Mouse (Mus musculus) lung, embryonic 16.5 days (tissue): Measurements from ENCODE around the gene Rab24. TPM values are rescaled to one million over a fixed set of nuclear protein-coding genes. Genes with fewer than 3 reads are reported as not detected.

Experiments
- ATAC-seq: fragments of 200-750 bp; cut with Nextera tagmentation; 2 replicates; pipeline ENCODE4 v1.8.0; 2017; ENCODE audit warnings: low read depth, mild to moderate bottlenecking, moderate library complexity
- H3K27ac ChIP-seq: fragments of 300-500 bp; sonication (generic); 2 replicates; pipeline ENCODE4 v1.5.1; 2014; ENCODE audit warnings: mild to moderate bottlenecking, control low read depth, low read length
- H3K27me3 ChIP-seq: fragments of 300-500 bp; sonication (generic); 2 replicates; pipeline ENCODE4 v1.6.1; 2014; ENCODE audit warnings: low read depth, low read length, mixed read lengths; ENCODE audit not compliant: control insufficient read depth, insufficient read depth
- H3K36me3 ChIP-seq: fragments of 300-500 bp; sonication (generic); 2 replicates; pipeline ENCODE4 v1.6.1; 2014; ENCODE audit warnings: low read length; ENCODE audit not compliant: control insufficient read depth, insufficient read depth
- H3K4me1 ChIP-seq: fragments of 300-500 bp; sonication (generic); replicated peaks from 2 replicates; pipeline ENCODE4 v1.6.1; 2014; ENCODE audit warnings: low read length, mixed read lengths; ENCODE audit not compliant: control insufficient read depth, insufficient read depth
- H3K4me2 ChIP-seq: fragments of 300-500 bp; sonication (generic); 2 replicates; pipeline ENCODE4 v1.6.1; 2014; ENCODE audit warnings: low read depth, low read length, control low read depth
- H3K4me3 ChIP-seq: fragments of 300-500 bp; sonication (generic); 2 replicates; pipeline ENCODE4 v1.5.1; 2014; ENCODE audit warnings: mild to moderate bottlenecking, low read length, control low read depth
- H3K9ac ChIP-seq: fragments of 300-500 bp; sonication (generic); 2 replicates; pipeline ENCODE4 v1.6.1; 2014; ENCODE audit warnings: low read length, control low read depth
- H3K9me3 ChIP-seq: fragments of 300-500 bp; sonication (generic); 2 replicates; pipeline ENCODE4 v1.6.1; 2016; ENCODE audit warnings: low read length; ENCODE audit not compliant: control insufficient read depth
- WGBS: fragments of 180-500 bp; shearing (Covaris S2); extraction: QIAGEN DNeasy Blood & Tissue Kit; methylation state at CpG from one replicate; pipeline ENCODE4 v1.1.7; 2014; 5-methylcytosine and 5-hydroxymethylcytosine counted together
- polyA plus RNA-seq: library from polyadenylated mRNA; unstranded; fragments of >200 nt; fragmentation: Nextera tagmentation; extraction: Ambion mirVana; gene quantifications from 2 replicates; pipeline ENCODE4 v1.2.1, GENCODE M21; 2015

Gene Rab24
- polyA plus RNA-seq, 1 experiment from 2014 or later, result 76.9 TPM

DNA sequence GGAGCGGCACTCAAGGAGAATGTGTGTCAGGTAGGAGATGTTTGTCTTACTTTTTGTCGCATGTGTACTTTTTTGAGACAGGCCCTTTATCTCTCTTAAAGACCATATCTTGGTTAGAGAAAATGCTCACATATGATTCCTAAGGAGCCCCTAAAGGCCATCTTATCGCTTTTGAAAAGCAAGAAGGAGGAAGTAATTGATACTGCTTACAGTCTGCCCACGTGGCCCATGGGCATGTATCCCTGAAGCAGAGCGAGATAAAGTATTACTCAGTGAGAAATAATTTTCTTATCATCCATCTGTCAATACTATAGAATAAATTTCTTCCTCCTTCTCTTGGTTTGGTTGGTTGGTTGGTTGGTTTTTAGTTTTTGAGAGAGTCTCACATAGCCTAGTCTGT is 44.1 kb downstream of the Rab24 start:
- Histone ChIP-seq H3K4me1 (no peaks in the 10 kb centered on the region), H3K9me3 (no peaks in the 10 kb centered on the region), H3K4me3 (no peak overlapping the region), H3K27me3 (no peaks in the 10 kb centered on the region), H3K4me2 (no peak overlapping the region), H3K9ac (no peak overlapping the region), H3K36me3 (peaks cover 42% of the 10 kb centered on the region), H3K27ac (no peak overlapping the region)
- 86% methylated on average over 5 of the region's 5 CpGs for WGBS
- no peak for ATAC-seq

GRCm38 (mm10) chr13:55277203-55277602 is 44.5 kb downstream of the Rab24 start:
- Histone ChIP-seq H3K9ac (no peak overlapping the region), H3K27ac (no peak overlapping the region), H3K4me3 (no peak overlapping the region), H3K4me1 (no peaks in the 10 kb centered on the region), H3K27me3 (no peaks in the 10 kb centered on the region), H3K36me3 (peaks cover 41% of the 10 kb centered on the region), H3K9me3 (no peaks in the 10 kb centered on the region), H3K4me2 (no peak overlapping the region)
- WGBS, result 86% methylated on average over 5 of the region's 5 CpGs
- no peak for ATAC-seq

Other genes starting within 250 kb of the Rab24 start
- 30.9 and 34.7 TPM in 2 replicates for gene Uimc1, start 221.6 kb downstream of the Rab24 start, polyA plus RNA-seq
- gene Zfp346, start 216.6 kb downstream of the Rab24 start, polyA plus RNA-seq, result 15.1 and 20.0 TPM in 2 replicates
- not detected in 2 replicates for gene Gm17617, start 188.4 kb downstream of the Rab24 start, polyA plus RNA-seq
- 26.3 and 27.7 TPM in 2 replicates for gene Fgfr4, start 169.3 kb downstream of the Rab24 start, polyA plus RNA-seq
- gene Nsd1, start 112.2 kb downstream of the Rab24 start, polyA plus RNA-seq, result 50.7 and 56.2 TPM in 2 replicates
- gene Prelid1, start 1.4 kb downstream of the Rab24 start, polyA plus RNA-seq, result 466 and 483 TPM in 2 replicates
- gene Mxd3, start 7.9 kb upstream of the Rab24 start, polyA plus RNA-seq, result 44.0 and 46.4 TPM in 2 replicates
- 101 and 103 TPM in 2 replicates for gene Lman2, start 40.8 kb upstream of the Rab24 start, polyA plus RNA-seq
- gene Rgs14, start 47.8 kb upstream of the Rab24 start, polyA plus RNA-seq, result 1.4 and 2.1 TPM in 2 replicates
- gene Slc34a1, start 76.2 kb upstream of the Rab24 start, polyA plus RNA-seq, result not detected in 2 replicates
- not detected in 2 replicates for gene Pfn3, start 93.3 kb upstream of the Rab24 start, polyA plus RNA-seq
- gene F12, start 104.8 kb upstream of the Rab24 start, polyA plus RNA-seq, result 0.23 and 2.7 TPM in 2 replicates
- 13.6 and 15.5 TPM in 2 replicates for gene Grk6, start 123.1 kb upstream of the Rab24 start, polyA plus RNA-seq
- gene Prr7, start 142.3 kb upstream of the Rab24 start, polyA plus RNA-seq, result 0.25 and 0.46 TPM in 2 replicates
- 100 and 115 TPM in 2 replicates for gene Dbn1, start 166.2 kb upstream of the Rab24 start, polyA plus RNA-seq
- gene Pdlim7, start 191.7 kb upstream of the Rab24 start, polyA plus RNA-seq, result 138 and 152 TPM in 2 replicates
- gene Dok3, start 207.3 kb upstream of the Rab24 start, polyA plus RNA-seq, result 3.5 and 3.8 TPM in 2 replicates
- gene Ddx41, start 214.7 kb upstream of the Rab24 start, polyA plus RNA-seq, result 63.5 and 66.1 TPM in 2 replicates
- gene Fam193b, start 249.2 kb upstream of the Rab24 start, polyA plus RNA-seq, result 34.0 and 36.4 TPM in 2 replicates